Mouse (Mus musculus) liver, adult 2 months (tissue): ENCODE measurements at regions not wholly inside any gene's neighbourhood (a gene's known extent, or its start where the extent isn't known, plus 50 kb on each side); places are given as distances from the start of the nearest gene placed in this dataset.

Experiments used
- CTCF ChIP-seq: fragments of 200-500 bp; IDR thresholded peaks from 2 replicates; pipeline ENCODE4 v1.5.1; 2011; ENCODE audit warnings: low read depth, low read length, control low read depth
- POLR2A ChIP-seq: fragments of 200-500 bp; IDR thresholded peaks from 2 replicates; pipeline ENCODE4 v1.6.1; 2011; ENCODE audit warnings: low read length, control low read depth; ENCODE audit not compliant: insufficient read depth; ENCODE audit errors: extremely low read depth

- TF ChIP-seq CTCF (no peak), POLR2A (no peak)
Measured at GRCm38 (mm10) chr10:67776851-67777250, 135.6 kb downstream of the Zfp365 start.
